Mouse (Mus musculus) cerebellum, adult 2 months (tissue): ENCODE measurements around the gene Coq7.

Source experiments
- CTCF ChIP-seq: fragments of 200-500 bp; IDR thresholded peaks from 2 replicates; pipeline ENCODE4 v1.5.1; 2011; ENCODE audit warnings: low read depth, mild to moderate bottlenecking, control low read depth, low read length, moderate library complexity, borderline replicate concordance; ENCODE audit not compliant: insufficient read depth
- POLR2A ChIP-seq: fragments of 200-500 bp; IDR thresholded peaks from 2 replicates; pipeline ENCODE4 v1.6.1; 2011; ENCODE audit warnings: low read length, control low read depth, borderline replicate concordance; ENCODE audit not compliant: insufficient read depth

DNA sequence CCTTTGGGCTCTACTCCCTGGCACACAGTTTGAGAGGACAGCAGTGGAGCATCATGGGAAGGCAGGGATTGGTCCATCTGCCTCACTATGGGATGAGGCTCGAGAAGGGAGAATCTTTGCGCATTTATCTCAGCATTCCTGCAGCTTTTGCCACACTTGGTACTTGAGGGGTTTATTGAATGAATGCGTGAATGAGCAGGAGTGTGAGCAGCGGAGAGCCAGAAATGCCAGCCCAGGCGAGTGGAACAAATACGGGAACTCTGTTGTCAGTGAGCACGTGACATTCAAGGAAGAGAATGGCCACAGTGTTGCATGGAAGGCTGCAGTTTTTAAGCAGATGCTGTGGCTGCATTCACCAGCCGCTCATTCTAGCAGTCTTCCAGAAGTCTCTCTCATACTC lies 30.8 kb downstream of the Coq7 start:
- TF ChIP-seq CTCF (no peak), POLR2A (no peak)
